Mouse (Mus musculus) adipose tissue, adult 10 weeks (tissue): ENCODE measurements around the gene Th. TPM values are rescaled to one million over a fixed set of nuclear protein-coding genes. Genes with fewer than 3 reads are reported as not detected.

ENCODE experiments used
- polyA plus RNA-seq: library from polyadenylated mRNA; stranded (reverse); fragments of 350-450 nt; fragmentation: Illumina TruSeq; extraction: RNeasy Lipid Tissue Mini Kit (QIAGEN cat#74804); gene quantifications from one replicate; pipeline ENCODE4 v1.2.3, GENCODE M21; 2014; ENCODE audit warnings: low read depth, low replicate concordance

Th gene
- 0.42 TPM for polyA plus RNA-seq

GRCm38 (mm10) chr7:142931028-142931427 lies at the start of gene Th:
Gene Th, minus strand, starts transcription at chr7:142931128.

GRCm38 (mm10) chr7:142968809-142969511 lies 38.0 kb upstream of the Th start, which contains the start of gene Ascl2:
Gene Ascl2, minus strand, starts transcription at chr7:142969264.

Other genes starting within 250 kb of the Th start
- not detected for gene Ins2, start 187.7 kb downstream of the Th start, polyA plus RNA-seq
- 1.1 TPM for gene Ascl2, start 38.1 kb upstream of the Th start, polyA plus RNA-seq
- gene Tspan32, start 73.9 kb upstream of the Th start, polyA plus RNA-seq = 3.1 TPM
- gene Cd81, start 121.6 kb upstream of the Th start, polyA plus RNA-seq = 503 TPM
- gene Tssc4, start 138.1 kb upstream of the Th start, polyA plus RNA-seq = 32.0 TPM
- 0.21 TPM for gene Trpm5, start 163.5 kb upstream of the Th start, polyA plus RNA-seq
- gene Kcnq1, start 175.2 kb upstream of the Th start, polyA plus RNA-seq = 19.1 TPM